Mouse (Mus musculus): Measurements from ENCODE around the gene Eomes.

Gene Eomes

DNA sequence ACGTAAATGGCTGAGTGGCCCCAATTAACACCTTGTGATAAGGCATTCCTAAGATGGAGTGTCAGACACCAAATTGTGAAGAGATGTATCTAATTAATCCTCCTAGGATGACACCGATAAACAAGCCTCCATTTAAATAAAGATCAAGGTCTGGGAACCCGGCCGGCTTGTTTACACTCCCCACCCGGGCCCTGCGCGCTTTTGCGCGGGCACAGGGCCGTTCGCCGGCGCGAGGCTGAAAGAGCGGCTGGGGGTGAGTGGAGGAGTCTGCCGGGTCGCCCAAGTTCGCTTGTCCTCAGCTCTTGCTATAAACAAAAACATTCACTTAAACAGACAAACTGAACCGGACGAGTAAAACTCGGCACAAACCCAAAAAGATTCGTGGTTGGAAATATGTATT is 9.6 kb downstream of the Eomes start:
- no peak for DNase-seq (ENCODE audit: low spot score in 2 of 2)

- DNase-seq (ENCODE audit: low spot score in 2 of 2), result peak in 1 of 2 experiments; percentile 35
Measured at GRCm38 (mm10) chr9:118488138-118488895, 10.3 kb downstream of the Eomes start.

GRCm38 (mm10) chr9:118488896-118489578 is 11.0 kb downstream of the Eomes start:
- DNase-seq (ENCODE audit: low spot score in 2 of 2), result no peak

DNA sequence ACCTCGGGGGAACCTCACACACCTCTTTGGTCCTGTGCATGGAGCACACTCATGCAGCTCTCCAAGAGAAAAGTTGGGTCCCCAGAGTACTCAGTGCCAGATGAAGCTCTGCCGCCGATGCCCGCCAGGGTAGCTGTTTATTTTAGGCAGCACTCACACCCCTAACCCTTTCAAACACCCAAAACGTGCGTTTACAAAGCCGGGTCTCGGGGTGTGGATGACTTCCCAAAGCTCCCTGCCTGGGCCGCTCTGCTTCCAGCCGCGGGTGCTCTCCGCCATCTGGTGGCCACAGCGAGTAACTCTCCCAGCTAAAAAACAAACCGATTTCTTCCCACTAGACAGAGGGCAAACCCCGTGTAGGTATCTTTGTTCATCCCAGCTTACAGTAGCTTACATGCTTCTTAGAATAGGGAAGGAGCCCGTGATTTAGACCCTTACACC is 11.6 kb downstream of the Eomes start:
- DNase-seq (ENCODE audit: low spot score in 2 of 2), result peak in 1 of 2 experiments; percentile 72

DNA sequence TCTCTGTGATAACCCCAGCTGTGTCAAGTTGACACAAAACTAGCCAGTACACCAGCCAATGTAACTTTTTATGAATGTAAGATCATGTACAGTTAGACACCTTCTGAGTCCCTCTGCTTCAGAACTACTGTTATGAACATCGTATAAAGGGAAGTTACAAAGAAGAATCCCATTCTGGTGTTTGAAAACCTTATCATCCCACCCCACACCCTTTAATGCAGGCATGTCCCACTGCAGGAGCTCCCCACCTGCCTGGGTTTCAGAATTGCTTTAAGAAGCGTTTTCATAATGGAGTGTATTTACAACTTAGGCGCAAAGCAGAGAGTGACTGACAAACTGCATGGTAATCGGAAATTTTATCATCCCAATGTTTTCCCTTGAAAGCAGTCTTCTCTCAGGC is 13.2 kb downstream of the Eomes start:
- DNase-seq (ENCODE audit: low spot score in 2 of 2), result no peak

- no peak for DNase-seq (ENCODE audit: low spot score in 2 of 2)
Measured at GRCm38 (mm10) chr9:118492932-118493698, 15.1 kb downstream of the Eomes start.

DNA sequence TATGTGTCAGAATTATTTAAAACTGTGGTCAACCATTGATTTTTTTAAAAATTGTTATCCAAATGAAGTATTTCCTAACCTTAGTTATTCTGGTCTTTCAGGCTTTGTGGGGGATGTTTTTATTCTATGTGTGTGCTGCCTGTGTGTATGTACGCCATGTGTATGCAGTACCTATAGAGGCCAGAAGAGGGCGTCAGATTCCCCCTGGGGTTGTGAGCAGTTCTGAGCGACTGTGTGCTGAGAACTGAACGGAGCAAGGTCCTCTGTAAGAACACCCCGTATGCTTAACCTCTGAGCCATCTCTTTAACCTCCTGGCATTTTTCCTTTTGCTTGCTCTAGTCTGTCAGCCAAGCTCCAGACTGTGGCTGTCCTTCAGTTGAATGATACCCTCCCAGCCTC is 16.1 kb downstream of the Eomes start:
- DNase-seq (ENCODE audit: low spot score in 2 of 2), result no peak

- no peak for DNase-seq (ENCODE audit: low spot score in 2 of 2)
Measured at GRCm38 (mm10) chr9:118495933-118496332, 17.9 kb downstream of the Eomes start.

- DNase-seq (ENCODE audit: low spot score in 2 of 2), result no peak
Measured at GRCm38 (mm10) chr9:118496952-118497351, 18.9 kb downstream of the Eomes start.

DNA sequence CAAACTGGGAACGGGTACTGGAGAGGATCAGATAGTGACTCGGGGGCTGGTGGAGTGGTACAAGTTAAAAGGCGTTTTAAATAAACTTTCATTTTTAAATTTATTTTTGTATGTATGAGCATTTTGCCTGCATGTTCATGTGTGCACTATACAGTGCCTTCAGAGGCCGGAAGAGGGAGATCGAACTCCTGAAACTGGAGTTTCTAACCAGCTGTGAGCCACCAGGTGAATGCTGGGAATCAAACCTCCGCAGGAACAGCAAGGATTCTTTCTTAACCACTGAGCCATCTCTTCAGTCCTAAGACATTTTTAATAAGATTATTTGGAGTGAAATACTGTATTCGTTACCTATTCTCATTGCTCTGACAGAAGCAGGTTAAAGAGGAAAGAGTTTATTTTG is 20.0 kb downstream of the Eomes start:
- DNase-seq (ENCODE audit: low spot score in 2 of 2), result no peak

- no peak for DNase-seq (ENCODE audit: low spot score in 2 of 2)
Measured at GRCm38 (mm10) chr9:118500963-118501362, 23.0 kb downstream of the Eomes start.

GRCm38 (mm10) chr9:118504656-118505055 is 26.6 kb downstream of the Eomes start:
- no peak for DNase-seq (ENCODE audit: low spot score in 2 of 2)

- DNase-seq (ENCODE audit: low spot score in 2 of 2), result peak; percentile 72 to 90
Measured at GRCm38 (mm10) chr9:118506020-118506403, 28.0 kb downstream of the Eomes start, which contains the start of gene Golga4. Golga4 (plus strand) TSS chr9:118506267.

DNA sequence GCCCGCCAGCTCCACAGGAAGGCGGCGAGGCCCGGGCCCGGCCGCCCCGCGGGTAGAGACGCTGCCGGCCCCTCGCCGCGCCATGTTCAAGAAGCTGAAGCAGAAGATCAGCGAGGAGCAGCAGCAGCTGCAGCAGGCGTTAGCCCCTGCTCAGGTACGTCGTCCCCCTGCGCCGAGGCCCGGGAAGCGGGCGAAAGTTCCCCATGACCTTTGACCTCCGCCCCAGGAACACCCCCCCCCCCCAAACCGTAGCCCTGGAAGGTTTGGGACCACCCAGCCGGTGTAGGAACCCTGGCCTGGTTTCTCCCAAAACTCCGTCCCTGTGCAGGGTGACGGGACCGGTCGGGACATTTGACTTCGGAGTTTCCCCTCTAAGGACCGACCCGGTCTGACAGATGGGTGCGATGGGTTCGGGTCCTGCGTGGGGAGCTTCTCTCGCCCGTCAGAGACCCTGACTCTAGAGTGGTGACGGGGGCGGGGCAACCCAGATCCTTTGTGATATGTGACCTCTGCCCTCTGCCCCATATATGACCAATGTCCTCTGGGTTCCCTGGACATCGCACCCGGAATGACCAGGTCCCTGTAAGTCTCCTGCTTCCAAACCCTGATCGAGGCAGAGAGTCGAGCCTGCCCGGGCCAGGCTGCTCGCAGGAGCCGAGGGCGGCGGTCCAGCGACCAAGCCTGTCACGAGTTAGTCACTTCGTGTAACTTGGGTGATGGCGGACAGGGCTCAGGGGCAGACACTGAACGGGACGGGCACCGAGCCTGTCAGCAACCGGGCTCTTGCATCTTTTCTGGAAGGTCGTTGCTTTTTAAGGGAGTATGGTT is 28.6 kb downstream of the Eomes start:
- peak; percentile 49 to 52 for DNase-seq (ENCODE audit: low spot score in 2 of 2)

DNA sequence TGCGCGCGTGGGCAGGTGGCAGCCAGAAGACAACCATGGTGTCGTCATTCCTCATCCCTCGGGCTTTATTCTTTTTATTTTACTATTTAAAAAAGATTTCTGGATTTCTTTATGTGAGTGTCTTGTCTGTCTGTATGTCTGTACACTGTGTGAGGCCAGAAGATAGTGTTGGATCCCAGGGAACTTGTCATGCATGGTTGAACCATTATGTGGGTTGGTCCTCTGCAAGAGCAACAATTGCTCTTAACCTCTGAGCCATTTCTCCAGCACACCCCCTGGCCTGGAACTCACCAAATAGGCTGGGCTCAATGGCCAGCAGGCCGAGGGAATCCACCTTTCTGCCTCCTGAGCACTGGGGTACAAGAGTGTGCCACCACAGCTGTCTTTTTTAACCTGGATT is 29.5 kb downstream of the Eomes start:
- no peak for DNase-seq (ENCODE audit: low spot score in 2 of 2)

DNA sequence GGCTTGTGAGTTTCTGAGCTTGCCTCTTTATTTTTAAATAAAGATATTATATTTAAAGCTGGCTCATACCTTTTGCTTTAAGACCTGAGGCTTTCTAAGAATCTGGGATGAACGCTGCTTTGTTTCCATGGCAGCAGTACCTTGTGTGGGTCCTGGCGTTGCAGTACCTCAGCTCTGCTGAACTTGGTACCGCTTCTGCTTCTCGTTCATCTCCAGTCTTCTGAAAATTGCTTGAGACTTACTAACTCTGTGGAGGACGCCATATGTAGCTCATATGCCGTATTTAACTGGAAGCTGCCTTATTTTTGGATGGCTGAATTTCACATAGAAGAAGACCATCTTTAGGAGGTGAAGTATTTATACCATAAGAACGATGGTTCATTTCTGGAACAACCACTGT is 30.6 kb downstream of the Eomes start:
- DNase-seq (ENCODE audit: low spot score in 2 of 2), result no peak

DNA sequence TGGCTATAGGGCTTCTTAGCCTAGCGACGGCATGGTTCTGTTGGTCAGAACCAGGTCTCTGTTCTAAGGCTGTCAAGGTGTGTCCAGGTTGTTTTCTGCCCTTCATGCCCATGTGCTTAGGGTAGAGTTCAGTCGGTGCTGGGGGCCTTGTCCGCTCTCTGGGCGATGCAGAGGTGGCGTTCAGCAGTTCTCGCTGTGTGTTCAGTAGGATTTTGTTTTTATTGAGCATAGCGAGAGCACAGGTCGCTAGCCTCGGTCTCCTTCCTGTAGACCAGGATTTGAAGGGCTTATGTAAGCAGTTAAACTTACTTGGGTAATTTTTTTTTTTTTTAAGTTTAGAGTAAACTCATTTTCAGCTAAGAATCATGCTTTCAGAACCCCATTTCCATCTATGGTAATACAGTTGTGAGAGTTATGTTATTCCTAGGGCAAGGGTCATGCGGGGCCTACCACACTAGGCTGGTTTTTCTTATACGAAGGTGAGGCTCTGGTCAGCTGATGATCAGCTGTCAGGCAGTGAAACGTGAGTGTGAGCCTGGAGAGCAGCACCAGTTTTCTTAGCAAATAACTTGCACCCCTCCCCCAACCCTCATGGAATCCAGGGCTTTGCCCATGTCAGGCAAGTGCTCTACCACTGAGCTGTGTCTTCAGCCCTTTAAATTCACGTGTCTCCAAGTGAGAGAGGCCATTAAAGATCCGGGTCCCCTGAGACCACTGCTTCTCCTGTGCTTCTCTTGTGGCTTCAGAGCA is 33.1 kb downstream of the Eomes start:
- DNase-seq (ENCODE audit: low spot score in 2 of 2), result no peak

DNA sequence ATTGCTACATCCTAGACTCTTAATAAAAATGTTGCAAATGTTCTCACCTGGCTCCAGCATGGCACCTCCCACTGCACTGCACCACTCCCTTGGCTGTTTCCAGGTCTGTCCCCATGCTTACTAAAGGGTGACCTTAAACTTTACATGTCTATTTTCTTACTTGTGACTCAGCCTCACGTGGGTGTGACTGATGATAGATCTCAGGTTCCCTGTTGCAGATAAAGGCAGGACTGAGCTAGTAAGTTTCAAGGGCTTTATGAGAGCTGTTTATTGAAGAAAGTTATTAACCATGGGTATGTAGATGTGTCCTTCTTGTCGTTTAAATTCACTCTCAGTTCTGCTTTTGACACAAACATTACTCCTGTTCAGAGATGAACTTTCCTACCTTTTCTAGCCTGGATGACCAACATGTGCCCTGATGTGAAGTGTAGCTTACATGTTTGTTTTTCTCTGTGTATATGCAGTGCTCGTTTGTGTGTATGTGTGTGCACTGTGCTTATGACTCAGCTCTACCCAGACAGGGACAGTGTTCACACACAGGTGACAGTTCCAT is 34.7 kb downstream of the Eomes start:
- DNase-seq (ENCODE audit: low spot score in 2 of 2), result no peak

DNA sequence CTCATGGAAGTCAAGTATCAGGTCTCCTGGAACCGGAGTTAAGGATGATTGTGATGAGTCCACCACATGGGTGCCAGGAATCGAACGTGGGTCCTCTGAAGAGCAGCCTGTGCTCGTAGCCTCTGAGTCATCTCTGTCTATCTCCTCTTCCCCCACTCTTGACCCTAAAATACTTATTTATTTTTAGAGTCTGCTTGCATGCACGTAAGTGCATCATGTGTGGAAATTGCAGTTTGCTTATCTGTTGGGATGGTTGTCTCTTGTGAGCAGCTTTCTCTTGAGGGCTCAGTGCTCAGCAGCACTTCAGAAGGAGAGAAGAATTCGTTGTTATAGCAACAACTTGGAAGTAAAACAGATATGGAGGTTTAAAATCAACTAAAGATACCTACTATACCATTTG is 37.5 kb downstream of the Eomes start:
- DNase-seq (ENCODE audit: low spot score in 2 of 2), result no peak

DNA sequence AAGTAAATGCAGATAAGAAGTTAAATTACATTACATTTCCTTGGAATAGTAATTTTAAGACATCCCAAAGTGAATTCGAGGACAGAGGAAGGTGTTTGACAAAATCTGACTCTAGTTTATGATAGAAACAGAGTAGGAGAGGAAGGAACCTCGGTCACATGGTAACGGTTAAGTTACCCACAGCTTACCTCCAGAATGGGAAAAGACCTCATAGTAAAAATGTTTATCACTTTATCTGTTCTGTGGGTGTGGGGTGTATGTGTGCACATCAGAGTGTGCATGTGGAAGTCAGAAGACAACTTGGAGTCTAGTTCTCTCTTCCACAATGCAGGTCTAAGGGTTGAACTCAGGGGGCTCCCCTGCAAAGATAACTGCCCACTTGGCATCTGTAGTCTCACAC is 38.1 kb downstream of the Eomes start:
- DNase-seq (ENCODE audit: low spot score in 2 of 2), result no peak

GRCm38 (mm10) chr9:118517619-118518018 is 39.6 kb downstream of the Eomes start:
- DNase-seq (ENCODE audit: low spot score in 2 of 2), result no peak

Data from spleen, postnatal 10 days (tissue).